Mouse (Mus musculus) left cerebral cortex, adult 8-10 months (tissue): ENCODE data around the gene Gsg1l2. TPM values are rescaled to one million over a fixed set of nuclear protein-coding genes. Genes with fewer than 3 reads are reported as not detected.

Experiments used
- DNase-seq, 2 experiments: peaks; one replicate each; pipeline ENCODE4 v3.0.0; 2022; ENCODE audit warnings: low spot score in 2 of 2
- total RNA-seq, 4 experiments: library from RNA; stranded (reverse); gene quantifications; 2 replicates each; pipeline ENCODE4 v1.2.4; 2022

The Gsg1l2 gene
- total RNA-seq, result not detected

DNA sequence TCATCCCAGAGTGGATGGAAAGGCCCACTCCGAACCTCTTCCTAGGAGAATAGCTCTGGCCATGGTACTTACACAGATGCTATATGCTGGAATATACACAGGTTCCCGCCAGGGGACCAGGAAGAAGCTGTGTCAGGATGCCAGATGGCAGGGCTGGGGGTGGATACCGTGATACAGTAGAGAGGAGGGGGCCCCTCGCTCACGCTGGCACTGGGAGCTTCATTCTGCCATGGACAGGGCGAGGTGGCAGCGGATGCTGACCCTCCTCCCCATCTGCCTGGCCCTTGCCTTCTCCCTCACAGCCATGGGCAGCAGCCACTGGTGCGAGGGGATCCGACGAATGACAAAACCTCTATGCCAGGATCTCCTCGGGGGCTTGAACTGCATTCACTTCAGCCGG is at the start of gene Gsg1l2:
TSS of gene Gsg1l2 (plus strand) at position 230 of the 400 bp plus-strand sequence.
- DNase-seq, result no peak

DNA sequence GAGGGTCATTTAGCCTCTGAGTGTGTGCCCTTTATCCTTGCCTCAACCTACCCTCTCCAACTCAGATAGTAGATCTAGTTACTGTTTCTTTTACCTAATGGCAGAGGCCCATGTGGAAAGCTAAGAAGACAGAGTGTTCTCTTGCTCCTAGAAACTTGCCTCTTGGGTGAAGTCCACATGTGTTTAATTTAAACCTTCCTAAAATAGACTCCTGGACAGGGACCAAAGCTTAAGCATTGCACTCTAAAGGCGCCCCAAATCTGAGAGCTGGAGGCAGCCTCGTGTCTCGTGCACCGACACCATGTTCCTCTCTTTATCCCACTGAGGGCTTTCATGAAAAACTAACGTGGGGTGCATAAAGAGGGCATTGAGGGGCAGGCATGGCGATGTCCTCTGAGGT is 47.3 kb upstream of the Gsg1l2 start:
- DNase-seq, result no peak

DNA sequence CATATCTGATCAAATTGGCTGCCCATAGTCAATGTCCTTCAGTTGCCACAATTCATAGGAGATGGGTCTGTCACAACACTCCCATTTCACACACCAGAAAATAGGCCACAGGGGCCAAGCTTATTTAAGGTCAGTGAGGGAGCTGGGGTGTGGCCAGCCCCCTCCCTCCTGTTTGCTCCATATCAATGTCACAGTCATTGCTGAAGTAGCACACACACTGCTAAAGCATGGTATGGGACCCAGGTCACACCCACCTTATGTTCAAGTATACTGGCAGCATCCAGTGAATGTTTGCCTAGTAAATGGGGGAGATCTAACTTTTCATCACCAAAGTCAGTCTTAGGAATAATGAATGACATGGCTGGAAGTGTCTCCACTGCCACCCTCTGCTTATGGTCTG is 45.7 kb upstream of the Gsg1l2 start:
- DNase-seq, result no peak

DNA sequence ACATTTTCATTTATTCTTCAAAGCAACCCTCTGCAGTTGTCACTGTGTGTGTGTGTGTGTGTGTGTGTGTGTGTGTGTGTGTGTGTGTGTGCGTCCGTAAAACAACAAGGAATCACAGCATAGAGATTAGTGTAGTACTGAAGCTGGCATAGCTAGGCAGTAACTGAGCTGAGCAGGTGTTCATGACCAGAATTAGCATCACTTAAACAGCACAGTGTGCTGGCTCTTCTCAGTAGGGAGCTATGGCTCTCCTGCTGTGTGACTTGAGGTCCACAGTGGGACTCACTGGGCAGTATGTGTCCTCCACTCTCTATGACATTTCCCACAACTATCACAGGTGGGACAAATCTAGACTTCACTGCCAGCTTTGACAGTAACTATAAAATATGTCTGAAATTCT is 43.4 kb upstream of the Gsg1l2 start:
- DNase-seq, result no peak

DNA sequence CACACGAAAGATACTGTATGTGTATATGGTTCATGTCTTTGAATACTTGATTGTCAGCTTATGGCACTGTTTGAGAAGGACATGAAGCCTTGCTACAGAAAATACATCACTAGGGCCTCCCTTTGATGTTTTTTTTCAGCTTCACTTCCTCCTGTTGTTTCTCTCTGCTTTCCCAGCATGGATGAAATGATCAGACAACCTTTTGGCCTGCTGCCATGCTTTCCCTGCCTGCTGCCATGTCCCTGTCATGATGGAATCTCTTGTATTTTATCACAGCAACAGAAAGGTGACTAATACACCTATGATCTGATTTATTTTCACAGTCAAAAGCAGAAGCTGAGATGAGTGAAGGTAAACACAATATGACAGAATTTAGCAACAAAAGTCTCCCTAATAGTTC is 40.7 kb upstream of the Gsg1l2 start:
- no peak for DNase-seq

DNA sequence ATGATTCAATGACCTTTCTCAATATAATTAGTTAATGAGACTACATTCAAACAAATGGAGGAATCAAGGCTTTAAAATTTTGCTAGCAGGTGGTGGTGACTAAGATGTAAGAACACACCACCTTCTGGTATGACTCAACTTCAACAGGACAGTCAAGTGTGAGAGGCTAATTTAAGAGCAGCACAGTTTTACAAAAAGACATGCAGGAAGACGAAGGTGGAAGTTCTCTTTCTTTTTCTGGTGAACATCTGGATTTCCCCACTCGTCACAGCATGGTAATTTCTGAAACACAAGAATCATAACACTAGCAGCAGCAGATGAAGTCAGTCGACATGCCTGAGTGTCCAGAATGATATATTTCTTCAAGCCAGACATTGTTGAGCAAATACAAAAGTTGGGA is 39.8 kb upstream of the Gsg1l2 start:
- peak in 1 of 2 experiments; percentile 44 for DNase-seq

DNA sequence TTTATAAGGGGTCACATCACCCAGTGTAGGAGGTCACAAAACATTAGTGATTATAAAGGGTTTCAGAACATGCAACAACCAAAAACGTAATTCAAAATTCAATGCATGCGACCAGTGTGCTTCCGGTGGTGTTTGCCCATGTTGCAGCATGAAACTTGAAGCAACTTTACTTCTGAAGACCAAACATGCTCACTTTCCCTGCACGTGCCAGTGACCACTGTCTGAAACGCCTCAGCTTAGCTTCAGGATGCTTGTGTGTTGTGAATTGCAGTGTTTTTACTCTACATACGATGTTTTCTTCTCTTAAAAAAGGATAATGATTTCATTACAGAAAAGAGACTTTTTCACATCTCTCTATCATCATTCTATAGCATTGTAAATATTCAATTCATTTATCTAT is 36.1 kb upstream of the Gsg1l2 start:
- DNase-seq, result no peak

DNA sequence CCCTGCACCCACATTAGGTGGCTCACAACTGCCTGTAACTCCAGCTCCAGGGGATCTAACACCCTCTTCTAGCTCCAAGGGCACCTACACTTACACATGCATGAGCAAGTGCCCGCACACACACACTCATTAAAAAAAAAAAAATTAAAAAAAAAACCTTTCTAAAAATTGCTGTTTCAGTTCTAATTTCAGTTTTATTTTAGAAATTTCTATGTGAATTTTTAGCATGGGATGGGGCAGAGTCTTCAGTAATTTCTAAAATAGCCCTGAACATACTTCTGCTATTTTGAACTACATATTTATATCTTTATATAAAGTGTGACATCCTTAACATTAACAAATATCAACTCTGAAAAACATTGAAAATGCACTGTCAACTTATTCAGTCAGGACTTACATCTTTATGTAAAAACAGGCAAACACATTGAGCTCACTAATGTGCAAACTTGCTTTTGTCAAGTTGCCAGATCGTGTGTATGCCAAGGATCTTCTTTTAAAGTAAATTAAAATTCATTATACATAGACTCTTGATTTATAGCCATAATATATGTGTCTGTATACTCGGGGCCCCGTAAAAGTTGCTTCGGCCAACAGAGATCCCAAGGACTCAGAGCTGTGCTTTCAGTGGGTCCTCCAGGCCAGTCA is 35.4 kb upstream of the Gsg1l2 start:
- no peak for DNase-seq

DNA sequence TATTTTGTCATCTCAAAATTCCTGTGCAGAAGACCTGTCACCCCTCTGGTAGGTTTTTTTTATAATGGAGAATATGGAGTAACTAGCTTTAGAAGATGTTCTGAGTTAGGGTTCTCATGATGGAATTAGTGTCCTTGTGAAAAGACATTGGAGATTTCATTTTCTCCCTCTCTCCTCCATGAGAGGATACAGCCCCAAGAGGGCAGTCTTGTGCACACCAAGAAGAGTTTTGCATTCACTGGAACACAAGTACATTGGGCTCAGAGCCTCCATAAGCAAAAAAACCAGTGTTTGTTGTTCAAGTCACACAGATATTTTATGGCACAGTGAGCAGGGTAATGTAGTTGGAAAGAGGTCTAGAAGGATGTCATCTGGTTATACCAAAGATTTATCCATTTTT is 32.8 kb upstream of the Gsg1l2 start:
- DNase-seq, result no peak

DNA sequence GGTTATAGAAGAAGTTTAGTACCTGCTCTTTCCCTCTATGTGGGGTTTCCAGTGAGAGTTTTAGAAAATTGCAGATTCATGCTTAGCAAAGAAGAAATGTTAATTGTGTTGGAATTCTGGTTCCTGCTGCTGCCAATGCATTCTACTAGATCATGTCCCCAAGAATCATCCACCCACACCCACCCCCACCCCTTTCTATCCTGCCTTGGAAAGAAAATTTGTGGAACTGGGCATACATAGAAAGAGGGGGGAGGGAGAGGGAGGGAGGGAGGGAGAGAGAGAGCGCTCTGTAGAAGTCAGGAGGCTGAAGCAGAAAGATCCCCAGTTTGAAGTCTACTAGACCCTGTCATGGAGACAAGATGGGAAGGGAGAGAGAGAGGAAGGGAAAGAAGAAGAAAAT is 18.1 kb upstream of the Gsg1l2 start:
- no peak for DNase-seq

DNA sequence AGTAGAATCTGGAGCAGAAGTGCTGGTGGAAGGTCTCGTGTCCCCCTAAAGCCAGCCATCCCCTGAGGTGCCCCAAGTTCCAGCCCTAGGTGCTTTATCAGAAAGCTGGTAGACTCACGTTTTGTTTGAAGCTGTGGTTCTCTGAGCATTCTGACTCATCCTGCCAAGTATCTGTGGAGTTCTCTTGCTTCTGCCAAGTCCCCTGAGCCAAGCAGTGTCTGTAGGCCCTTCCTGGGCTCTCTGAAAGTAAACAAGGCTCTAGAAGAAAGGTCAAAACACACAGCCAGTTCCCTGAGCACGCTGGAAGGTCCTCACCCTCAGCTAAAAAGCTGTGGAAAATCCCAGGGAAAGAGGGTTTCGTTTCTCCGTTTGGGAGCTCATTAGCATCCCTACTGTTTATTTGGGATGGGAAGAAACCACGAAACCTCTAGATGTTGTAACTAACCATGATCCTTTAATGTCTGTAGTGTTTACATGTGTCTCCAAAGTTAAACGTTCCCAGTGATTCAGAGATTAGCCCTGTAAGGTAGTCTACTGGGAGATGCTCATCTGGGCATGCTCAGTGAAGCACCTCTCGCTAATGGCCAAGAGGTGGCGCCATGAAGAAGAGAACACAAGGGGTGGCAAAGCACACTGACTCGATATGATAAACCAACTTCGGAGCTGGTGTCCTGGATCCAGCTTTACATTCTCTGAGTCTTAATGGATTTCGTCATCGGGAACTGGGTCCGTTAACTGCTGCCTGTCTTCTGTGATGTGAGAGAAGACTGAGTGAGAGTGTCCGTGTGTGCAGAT is 16.8 kb upstream of the Gsg1l2 start:
- no peak for DNase-seq

DNA sequence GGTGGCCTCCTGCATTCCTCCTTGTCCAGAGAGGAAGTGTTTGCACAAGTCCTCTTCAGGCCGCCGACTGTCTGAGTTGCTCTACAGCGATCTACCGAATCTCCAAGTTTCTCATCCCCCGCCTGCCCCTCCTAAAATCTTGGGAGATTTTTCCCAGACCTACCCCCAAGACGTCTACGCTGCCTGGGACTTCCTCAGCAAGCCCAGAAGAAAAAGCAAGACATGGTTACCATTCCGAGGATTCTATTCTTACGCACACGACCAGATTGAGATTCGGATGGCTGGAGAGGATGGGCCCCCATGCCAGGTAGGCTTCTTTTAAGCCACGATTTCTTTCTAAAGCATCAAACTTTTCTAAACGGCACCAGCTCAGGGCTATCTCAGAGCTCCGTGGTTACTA is 3.4 kb upstream of the Gsg1l2 start, which contains the start of gene Glp2r:
TSS of gene Glp2r (minus strand) at position 101 of the 400 bp plus-strand sequence.
- DNase-seq, result no peak

DNA sequence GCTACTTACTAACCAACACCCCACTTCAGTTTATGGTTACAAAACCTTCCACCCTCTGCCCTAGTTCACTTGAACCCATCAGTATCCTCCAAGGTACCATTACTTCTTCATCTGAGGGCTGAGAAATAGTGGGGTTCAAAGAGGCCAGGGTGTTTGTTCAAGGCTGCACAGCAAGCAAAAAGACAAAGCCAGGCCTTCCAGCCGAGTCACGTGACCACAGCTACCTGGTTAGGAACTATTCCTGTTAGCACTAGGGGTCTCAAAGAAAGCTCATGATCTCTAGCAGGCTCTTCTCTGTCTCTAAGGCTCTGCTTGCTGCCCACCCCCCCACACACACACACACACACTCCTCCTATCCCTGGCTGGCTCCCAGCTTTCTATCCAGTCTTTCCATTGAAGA is 2.7 kb upstream of the Gsg1l2 start:
- no peak for DNase-seq

DNA sequence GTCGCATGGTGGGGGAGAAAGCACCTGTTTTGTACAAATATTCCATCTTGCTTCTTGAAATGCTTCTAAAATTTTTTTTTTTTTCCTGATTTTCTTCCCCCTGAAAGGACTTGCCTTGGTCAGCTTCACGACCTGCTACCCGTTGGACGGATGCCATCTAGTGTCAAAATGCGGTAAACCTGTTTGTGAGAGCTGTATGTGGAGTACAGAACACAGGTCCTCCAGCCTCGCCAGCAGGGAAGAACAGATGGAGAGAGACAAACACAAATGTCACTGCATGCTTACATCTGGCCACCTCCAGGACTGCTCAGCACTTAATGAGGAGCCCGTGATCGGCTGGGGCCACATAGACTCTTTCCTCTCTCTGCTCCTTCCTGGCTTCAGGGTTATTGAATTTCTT is 1.8 kb upstream of the Gsg1l2 start:
- peak in 1 of 2 experiments; percentile 66 for DNase-seq

DNA sequence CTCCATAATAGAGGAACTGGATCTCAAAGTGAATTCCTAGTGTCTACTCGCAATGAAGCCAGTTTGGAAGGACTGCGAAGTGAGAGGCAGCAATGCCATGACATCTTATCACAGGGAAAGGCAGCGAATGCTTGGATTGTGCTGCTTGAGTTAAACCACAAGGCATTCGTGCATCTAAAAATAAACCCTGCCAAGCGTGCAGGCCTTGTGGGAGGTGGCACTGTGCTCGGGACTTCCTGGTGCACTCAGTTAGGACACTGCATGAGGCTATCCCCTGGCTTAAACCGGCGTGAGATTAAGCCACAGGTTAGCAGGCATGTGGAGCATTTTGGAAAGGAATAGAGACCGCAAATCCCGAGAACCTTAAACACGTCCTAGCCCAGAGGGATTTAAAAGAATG is 15.8 kb downstream of the Gsg1l2 start:
- DNase-seq, result no peak

DNA sequence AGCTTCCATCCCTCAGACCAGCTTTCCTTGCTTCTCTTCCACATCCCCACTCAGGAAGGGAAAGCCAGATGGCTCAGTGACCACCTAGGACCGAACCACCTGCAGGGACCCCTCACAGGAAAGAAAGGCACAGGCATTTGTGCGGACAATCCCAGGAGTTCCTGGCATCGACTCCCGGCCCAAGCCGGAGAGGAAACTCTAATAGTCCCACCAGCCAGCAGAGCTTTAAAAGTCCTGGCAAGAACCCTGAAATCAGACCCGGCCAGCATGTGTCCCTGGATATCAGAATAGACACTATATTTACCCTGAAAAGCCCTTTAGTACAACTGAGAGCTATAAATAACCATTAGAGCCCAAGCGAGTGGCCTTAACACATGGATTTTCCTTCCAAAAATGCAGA is 23.5 kb downstream of the Gsg1l2 start, which contains the start of gene Dhrs7c:
TSS of gene Dhrs7c (plus strand) at position 257 of the 400 bp plus-strand sequence.
- no peak for DNase-seq

DNA sequence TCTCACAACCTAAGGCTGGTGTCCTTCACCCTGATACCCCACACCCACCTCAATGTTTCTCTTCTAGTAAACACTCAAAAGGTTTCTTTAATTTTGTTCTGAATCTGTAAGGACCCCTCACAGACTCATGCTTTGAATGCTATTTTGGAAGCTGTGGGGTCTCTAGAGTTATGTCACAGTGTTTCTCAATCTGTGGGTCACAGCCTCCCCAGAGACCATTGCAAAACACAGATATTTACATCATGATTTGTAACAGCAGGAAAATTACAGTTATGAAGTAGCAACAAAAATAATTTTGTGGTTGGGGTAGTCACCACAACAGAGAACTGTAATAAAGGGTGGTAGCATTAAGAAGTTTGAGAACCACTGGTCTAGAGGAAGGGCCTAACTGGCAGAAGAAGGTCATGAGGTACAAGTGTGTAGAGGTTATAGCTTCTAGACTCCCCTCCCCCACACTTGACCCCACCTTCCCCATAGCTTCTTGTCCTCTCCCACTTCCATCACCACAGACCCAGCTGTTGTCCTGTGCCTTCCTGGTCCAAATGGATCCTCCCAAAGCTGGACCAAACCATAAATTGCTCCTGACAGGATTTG is 25.8 kb downstream of the Gsg1l2 start:
- DNase-seq, result no peak

DNA sequence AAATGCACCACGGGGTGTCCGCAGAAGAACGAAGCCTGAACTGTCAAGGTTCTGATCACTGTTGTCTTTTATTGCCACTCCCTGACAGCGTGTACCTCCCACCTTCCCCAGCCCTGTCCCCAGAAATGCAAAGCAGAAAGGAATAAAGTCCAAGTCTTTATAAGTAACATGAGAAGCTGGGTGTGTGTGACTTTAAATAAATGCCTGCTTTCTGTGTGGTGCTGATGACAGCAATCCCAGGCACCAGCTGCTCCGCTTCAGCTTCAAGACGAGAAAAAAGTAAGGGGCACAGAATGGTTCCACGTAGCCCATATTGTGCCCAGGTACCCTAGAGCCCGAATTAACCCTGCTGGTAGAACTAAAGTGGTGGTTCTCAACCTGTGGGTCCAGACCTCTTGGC is 26.8 kb downstream of the Gsg1l2 start:
- DNase-seq, result no peak

DNA sequence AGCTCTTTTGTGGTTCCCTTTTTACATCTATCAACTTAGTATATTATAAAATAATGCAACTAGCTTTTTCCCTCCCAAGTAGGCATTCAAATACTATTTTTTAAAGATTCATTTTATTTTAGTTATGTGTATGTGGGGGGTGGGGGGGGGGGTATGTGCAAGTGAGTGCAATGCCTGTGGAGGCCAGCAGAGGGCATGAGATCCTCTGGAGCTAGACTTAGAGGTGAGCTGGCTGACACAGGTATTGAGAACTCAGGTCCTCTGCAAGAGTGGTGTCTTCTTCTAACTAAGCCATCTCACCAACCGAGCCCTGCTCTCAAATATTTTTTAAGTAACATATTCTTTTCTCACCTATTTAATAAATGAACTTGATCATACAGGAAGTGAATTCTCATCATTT is 31.1 kb downstream of the Gsg1l2 start:
- DNase-seq, result no peak

DNA sequence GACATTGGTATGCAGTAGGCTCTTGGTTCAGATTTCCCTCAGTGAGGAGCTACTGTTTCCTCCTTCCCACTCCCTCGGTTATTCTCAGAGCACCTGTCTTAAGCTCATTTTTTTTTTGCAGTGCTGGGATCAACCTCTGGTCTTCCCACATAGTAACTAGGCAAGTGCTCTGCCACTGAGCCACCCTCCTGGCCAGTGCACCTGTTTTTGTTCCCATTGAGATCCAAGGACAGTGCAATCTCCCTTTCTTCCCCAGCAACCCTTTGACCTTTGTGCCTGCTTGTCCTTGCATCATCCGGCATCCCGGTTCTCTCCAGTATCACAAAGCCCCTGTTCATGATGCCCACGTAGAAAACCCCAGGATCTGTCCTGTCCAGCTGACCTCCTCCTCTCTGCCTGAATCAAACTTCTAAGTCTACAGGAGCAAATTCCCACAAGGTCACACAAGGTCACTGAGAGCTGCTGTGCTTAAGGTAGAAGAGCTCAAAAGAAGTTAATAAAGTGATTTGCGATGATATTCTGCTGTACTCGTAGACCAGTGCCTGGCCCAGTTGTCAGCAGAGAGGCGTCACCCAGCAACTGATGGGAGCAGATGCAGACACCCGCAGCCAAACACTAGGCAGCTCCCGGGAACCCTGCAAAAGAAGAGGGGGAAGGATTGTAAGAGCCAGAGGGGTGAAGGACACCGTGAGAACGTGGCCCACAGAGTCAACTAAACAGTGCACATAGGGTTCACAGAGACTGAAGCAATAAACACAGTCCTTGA is 32.6 kb downstream of the Gsg1l2 start:
- DNase-seq, result no peak

DNA sequence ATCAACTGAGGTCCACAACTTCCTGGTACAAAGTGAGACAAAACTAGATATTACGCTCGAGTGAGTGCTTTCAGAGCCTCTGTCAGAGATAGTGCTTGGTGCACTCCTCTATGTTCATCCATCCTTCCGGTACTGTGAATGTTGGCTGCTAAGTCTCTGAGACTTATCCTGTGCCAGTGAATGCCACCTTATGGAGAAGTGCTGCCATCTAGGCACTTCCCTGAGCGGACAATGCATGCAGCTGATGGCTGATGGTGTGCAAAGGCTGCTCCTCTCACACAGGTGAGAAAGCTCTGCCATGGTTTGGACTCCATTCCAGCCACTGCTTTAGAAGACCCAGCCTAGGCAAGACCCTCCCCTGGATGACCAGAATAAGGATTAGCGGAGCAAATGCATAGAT is 33.6 kb downstream of the Gsg1l2 start:
- DNase-seq, result no peak

DNA sequence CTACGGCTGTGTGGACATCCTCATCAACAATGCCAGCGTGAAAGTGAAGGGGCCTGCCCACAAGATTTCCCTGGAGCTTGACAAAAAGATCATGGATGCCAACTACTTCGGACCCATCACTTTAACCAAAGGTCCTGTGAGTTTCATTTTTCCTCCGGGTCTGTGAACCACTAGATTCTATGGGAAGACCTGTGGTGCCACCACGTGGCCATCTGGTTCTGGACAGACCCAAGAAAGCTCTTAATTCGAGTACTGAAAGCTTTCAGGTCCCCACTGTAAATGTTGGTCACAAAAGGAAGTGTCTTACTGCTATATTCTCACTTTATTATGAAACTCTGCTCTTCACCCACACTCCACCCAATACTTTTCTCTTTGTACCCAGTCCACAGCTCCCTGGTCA is 37.1 kb downstream of the Gsg1l2 start:
- DNase-seq, result no peak
